Mouse (Mus musculus) A20 (cell line): ENCODE data around the gene Tnni1.

Experiments used
- DNase-seq: peaks from one replicate; pipeline ENCODE4 v3.0.0-alpha.2; 2011; ENCODE audit warnings: low read depth, low spot score

Gene Tnni1

GRCm38 (mm10) chr1:135778780-135779535, at the start of gene Tnni1:
Gene Tnni1, plus strand, starts transcription at chr1:135779434.
- peak; percentile 38 for DNase-seq

GRCm38 (mm10) chr1:135729821-135730220, 49.4 kb upstream of the Tnni1 start:
- DNase-seq: peak; percentile 34

- DNase-seq: peak; percentile 21
Observed at GRCm38 (mm10) chr1:135730296-135730695, 48.9 kb upstream of the Tnni1 start.

GRCm38 (mm10) chr1:135731393-135731792, 47.8 kb upstream of the Tnni1 start:
- no peak for DNase-seq

GRCm38 (mm10) chr1:135731897-135732684, 47.1 kb upstream of the Tnni1 start:
- DNase-seq: no peak

- DNase-seq: no peak
Observed at GRCm38 (mm10) chr1:135734225-135734937, 44.9 kb upstream of the Tnni1 start.

GRCm38 (mm10) chr1:135735460-135735859, 43.8 kb upstream of the Tnni1 start:
- DNase-seq: no peak

- DNase-seq: no peak
Observed at GRCm38 (mm10) chr1:135744987-135745386, 34.2 kb upstream of the Tnni1 start.

GRCm38 (mm10) chr1:135746248-135746647, 33.0 kb upstream of the Tnni1 start:
- DNase-seq: no peak

- DNase-seq: peak; percentile 89
Observed at GRCm38 (mm10) chr1:135752737-135753348, 26.4 kb upstream of the Tnni1 start.

- DNase-seq: no peak
Observed at GRCm38 (mm10) chr1:135755287-135755686, 23.9 kb upstream of the Tnni1 start.

- DNase-seq: no peak
Observed at GRCm38 (mm10) chr1:135755913-135756312, 23.3 kb upstream of the Tnni1 start.

GRCm38 (mm10) chr1:135757287-135757686, 21.9 kb upstream of the Tnni1 start:
- no peak for DNase-seq

- no peak for DNase-seq
Observed at GRCm38 (mm10) chr1:135759685-135760084, 19.5 kb upstream of the Tnni1 start.

- DNase-seq: no peak
Observed at GRCm38 (mm10) chr1:135760216-135760615, 19.0 kb upstream of the Tnni1 start.

GRCm38 (mm10) chr1:135761728-135762127, 17.5 kb upstream of the Tnni1 start:
- DNase-seq: no peak

- DNase-seq: no peak
Observed at GRCm38 (mm10) chr1:135763503-135764205, 15.6 kb upstream of the Tnni1 start.

- DNase-seq: no peak
Observed at GRCm38 (mm10) chr1:135764206-135764528, 15.1 kb upstream of the Tnni1 start.

GRCm38 (mm10) chr1:135765645-135766591, 13.3 kb upstream of the Tnni1 start, which contains the start of gene Phlda3:
Gene Phlda3, plus strand, starts transcription at chr1:135766119.
- peak; percentile 63 for DNase-seq
